Mouse (Mus musculus) olfactory bulb, adult 2 months (tissue): Measurements from ENCODE around the gene Henmt1. TPM values are rescaled to one million over a fixed set of nuclear protein-coding genes. Genes with fewer than 3 reads are reported as not detected.

ENCODE experiments used
- H3K27ac ChIP-seq: fragments of 200-500 bp; 2 replicates; pipeline ENCODE4 v1.5.1; 2012; ENCODE audit warnings: low read depth, low read length; ENCODE audit not compliant: insufficient read depth
- H3K4me1 ChIP-seq: fragments of 200-500 bp; 2 replicates; pipeline ENCODE4 v1.6.1; 2012; ENCODE audit warnings: low read length; ENCODE audit not compliant: control insufficient read depth, insufficient read depth
- H3K4me3 ChIP-seq: fragments of 200-500 bp; 2 replicates; pipeline ENCODE4 v1.5.1; 2012; ENCODE audit warnings: mild to moderate bottlenecking, low read depth, low read length, moderate library complexity; ENCODE audit not compliant: insufficient read depth
- CTCF ChIP-seq: fragments of 200-500 bp; IDR thresholded peaks from 2 replicates; pipeline ENCODE4 v1.5.1; 2012; ENCODE audit warnings: low read depth, mild to moderate bottlenecking, low read length, moderate library complexity; ENCODE audit not compliant: insufficient read depth
- POLR2A ChIP-seq: fragments of 200-500 bp; IDR thresholded peaks from 2 replicates; pipeline ENCODE4 v1.6.1; 2012; ENCODE audit warnings: mild to moderate bottlenecking, low read depth, low read length, moderate library complexity; ENCODE audit not compliant: insufficient read depth
- WGBS: fragments of 180-500 bp; shearing (Covaris S2); methylation state at CpG from one replicate; pipeline ENCODE4 v1.1.7; 2018; 5-methylcytosine and 5-hydroxymethylcytosine counted together
- polyA plus RNA-seq: library from polyadenylated mRNA; stranded (reverse); fragments of >200 nt; gene quantifications from 2 replicates; pipeline ENCODE4 v1.2.4, GENCODE M21; 2012; ENCODE audit warnings: low replicate concordance; ENCODE audit not compliant: missing spikeins, insufficient read depth, insufficient read length

Gene Henmt1
- polyA plus RNA-seq, 1 experiment: not detected

DNA sequence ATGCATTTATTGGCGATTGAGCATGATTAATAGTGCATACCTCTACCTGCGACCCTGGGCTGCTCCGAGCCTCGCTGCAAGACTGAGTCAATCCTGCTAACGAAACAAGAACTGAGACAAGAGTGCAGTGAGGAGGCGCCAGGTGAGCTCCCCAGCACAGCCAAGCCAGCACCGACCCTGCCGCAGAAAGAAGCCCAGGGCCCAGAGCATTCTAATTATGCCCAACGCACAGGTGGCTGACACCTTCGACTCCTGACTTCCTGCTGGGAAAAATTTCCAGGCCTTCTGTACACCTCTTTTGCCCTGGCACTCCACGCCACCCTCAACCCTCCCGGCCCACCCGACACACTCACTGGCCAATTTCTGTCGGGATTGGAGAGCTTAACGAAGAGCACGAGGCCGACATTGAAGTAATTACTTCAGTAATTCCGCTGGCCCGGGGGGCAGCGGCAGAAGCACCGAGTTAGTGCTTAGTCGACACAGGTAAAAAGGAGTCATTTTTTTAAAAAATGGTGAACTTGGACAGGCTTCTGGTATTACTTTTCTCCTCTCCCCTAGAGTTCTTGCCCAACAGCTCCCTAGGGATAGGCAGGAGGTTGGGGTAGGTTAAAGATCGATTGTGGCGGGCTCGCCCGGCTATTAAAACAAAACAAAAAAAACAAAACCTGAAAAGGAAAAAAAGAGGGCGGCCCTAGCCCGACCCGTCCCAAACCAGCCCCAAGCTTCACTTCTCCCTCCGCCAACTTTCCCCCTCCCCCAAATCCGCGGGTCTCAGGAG, 29.2 kb upstream of the Henmt1 start:
- TF ChIP-seq CTCF: no peak
- TF ChIP-seq POLR2A: no peak
- under 1% methylated on average over 32 of the region's 32 CpGs for WGBS
- H3K27ac ChIP-seq: peak overlapping the region; percentile 92; the same call in 1 of the 2 replicates

DNA sequence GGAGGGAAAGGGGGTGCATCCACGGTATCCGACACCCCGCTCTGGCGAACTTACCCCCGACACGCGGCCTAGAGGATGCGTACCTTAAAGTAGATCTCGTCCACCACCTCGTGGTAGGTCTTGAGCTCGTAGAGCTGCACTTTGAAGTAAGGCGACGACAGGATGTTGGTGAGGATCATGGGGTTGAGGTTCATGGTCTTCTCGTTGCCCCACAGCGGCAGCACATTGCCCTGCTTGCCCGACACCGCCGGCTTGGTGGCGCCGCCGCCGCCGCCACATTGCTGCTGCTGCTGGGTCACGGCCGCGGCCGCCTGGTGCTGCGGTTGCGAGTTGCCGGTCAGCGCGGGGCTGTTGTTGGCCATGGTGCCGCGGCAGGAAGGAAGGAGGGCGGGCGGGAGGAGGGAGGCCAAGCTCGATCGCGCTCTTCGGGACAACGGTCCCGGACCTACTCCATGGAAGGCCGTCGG, 28.6 kb upstream of the Henmt1 start:
- WGBS: under 1% methylated on average over 43 of the region's 44 CpGs
- Histone ChIP-seq H3K4me1 (peaks cover 3% of the 10 kb centered on the region; the same call in 1 of the 2 replicates), H3K27ac (peak overlapping the region; percentile 92), H3K4me3 (peak overlapping the region; percentile 90)
- TF ChIP-seq CTCF (no peak), POLR2A (no peak)

More for the DNA sequence above, 29.2 kb upstream of the Henmt1 start:
- Histone ChIP-seq H3K4me3 (peak overlapping the region; percentile 90), H3K4me1 (peaks cover 3% of the 10 kb centered on the region; the same call in 1 of the 2 replicates)

DNA sequence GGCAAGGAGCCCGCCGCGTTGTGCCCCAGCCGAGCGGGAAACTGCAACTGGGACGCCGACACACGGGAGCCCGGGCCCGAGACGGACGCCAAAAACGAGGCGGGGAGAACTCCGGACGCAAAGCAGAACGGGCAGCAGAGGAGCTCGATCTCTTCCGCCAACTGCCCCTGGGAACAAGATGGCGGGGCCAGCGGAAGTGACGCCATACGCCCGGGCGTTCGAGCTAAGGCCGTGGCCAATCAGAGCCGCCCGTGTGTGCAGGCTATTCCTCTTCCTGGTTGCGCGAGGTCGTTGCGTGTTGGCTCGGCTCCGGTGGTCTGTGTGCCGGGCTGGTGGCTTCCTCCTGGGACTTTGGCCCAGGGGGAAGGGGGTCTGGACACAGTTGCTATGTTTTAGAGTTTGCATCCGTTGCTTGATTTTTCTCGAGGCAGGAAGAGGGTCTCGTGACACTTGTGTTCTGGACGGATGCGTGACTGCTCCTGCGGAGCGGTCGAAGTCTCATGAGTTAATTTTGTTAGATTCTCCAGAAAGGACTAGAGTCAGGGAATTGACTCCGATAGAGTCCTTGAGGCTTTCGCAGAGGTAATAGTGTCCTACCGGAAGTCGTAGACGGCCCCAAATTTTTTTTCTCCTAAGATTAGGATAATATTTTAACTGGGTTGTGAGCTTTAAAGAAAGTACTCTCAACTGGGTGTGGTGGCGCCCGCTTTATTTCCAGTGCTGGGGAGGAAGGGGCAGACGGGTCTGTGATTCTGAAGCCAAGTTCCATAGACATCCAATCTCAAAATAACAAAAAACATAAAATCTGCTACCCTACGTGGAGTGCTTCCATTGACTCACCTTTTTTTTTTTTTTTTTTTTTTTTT, 27.9 kb upstream of the Henmt1 start, which contains the start of gene Prpf38b:
Gene Prpf38b, minus strand, starts transcription at position 180 of the 866 bp plus-strand sequence.
- peaks cover 3% of the 10 kb centered on the region; the same call in 1 of the 2 replicates for H3K4me1 ChIP-seq
- WGBS: under 1% methylated on average over 53 of the region's 53 CpGs
- TF ChIP-seq POLR2A: peak; percentile 87
- TF ChIP-seq CTCF: no peak

DNA sequence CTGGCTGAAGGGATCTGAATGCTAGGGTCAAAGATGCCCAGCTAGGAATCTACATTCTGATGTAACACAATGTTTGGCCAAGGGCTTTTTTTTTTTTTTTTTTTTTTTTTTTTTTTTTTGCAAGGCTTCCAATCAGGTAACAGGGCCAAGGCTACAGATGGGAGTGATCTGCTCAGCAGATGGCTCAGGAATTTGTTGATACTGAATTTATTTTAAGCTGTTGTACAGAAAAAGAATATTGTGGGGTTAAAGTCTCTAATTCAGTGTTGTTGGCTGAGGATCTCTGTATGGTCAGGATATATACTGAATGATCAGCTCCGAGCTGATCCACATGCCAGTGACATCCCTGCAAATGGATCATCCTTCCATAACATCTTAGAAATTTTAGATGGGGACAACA, 23.7 kb upstream of the Henmt1 start:
- no peaks in the 10 kb centered on the region for H3K4me1 ChIP-seq
- WGBS: 87% methylated on average over 1 of the region's 1 CpGs
- H3K4me3 ChIP-seq: no peak overlapping the region
- no peak overlapping the region for H3K27ac ChIP-seq
- TF ChIP-seq POLR2A (no peak), CTCF (no peak)

More for the DNA sequence above, 27.9 kb upstream of the Henmt1 start, which contains the start of gene Prpf38b:
- H3K27ac ChIP-seq: peak within 1 kb of the TSS; percentile 92
- peak within 1 kb of the TSS; percentile 90 for H3K4me3 ChIP-seq

DNA sequence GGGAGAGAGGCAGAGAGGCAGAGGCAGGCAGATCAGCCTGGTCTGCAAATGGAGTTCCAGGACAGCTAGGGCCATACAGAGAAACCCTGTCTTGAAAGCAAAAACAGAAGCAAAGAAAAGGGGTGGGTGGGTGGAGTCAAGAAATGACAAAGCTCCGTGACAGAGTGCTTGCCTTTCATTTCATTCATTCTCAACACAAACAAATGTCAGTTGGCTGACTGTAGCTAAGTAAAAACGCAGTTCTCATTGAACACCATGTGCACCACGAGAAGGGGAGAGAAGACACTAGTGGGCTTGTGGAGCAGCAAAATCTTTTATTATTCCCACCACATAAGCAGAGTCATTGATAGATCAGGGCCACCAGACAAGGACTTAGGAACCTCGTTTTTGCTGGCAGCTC, 22.8 kb upstream of the Henmt1 start:
- Histone ChIP-seq H3K27ac (no peak overlapping the region), H3K4me3 (no peak overlapping the region), H3K4me1 (no peaks in the 10 kb centered on the region)
- TF ChIP-seq CTCF: no peak
- no peak for TF ChIP-seq POLR2A
- WGBS: 32% methylated on average over 4 of the region's 4 CpGs

DNA sequence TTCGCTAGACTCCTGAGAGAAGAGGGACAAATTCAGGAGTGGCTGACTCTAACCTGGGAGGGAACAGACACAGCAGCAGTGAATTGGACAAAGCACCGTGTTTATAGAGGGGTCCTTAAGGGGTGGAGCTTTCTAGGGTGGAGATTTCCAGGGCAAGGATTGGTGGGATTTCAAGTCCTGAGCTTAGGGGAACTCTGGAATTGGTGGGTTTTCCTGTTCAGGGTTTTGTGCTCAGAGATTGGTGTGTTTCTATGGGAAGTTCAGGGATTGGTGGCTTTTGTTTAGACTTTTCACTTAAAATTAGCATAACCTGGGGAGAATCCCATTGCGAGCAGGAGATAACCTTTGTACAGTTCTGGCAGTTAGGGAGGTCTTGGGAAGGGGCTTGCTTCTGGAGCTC, 21.7 kb upstream of the Henmt1 start:
- 54% methylated on average over 3 of the region's 3 CpGs for WGBS
- Histone ChIP-seq H3K4me3 (no peak overlapping the region), H3K4me1 (no peaks in the 10 kb centered on the region), H3K27ac (no peak overlapping the region)
- TF ChIP-seq POLR2A (no peak), CTCF (no peak)

DNA sequence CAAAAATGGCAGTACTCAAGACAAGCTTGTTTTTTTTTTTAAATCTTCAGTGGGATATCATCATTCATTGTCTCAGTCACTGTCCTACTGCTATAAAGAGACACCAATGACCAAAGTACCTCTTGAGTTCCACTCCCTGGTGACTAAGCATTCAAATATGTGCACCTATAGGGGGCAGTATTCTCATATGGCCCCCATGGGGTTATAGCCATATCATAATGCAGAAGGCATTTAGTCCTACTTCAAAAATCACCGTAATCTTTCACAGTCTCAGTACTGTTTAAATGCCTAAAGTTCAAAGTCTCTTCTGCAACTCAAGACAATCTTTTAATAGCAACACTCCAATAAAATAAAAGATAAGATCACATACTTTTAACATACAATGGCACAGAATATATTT, 20.8 kb upstream of the Henmt1 start:
- 98% methylated on average over 1 of the region's 1 CpGs for WGBS

DNA sequence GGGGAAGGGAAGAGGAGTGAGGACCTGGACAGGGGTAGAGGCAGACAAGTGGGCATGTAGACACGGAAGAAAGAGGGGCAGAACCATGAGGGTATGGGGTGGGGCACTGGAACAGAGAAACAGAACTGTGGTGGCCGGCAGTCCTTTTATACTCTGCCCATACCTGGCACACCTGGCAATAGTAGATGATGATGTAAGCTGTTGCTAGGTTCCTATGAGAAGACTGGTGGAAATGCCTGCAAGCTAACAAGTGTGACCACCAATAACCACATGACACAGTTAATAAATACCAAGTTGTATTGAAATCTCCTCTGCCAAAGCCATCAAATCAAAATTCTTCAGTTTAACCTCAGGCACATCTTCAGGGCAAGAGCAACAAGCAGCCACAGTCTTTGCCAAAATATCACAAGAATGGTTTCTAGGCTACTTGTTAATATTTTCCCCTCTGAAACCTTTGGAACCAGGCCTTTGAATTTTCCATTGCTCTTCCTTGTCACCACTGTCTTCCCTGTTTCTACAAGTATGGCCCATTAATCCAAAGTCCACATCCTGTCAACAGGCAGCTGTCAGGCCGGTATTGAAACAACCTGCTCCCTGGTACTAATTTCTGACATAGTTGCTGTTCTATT, 19.1 kb upstream of the Henmt1 start:
- WGBS: 87% methylated on average over 3 of the region's 3 CpGs
- TF ChIP-seq POLR2A (no peak), CTCF (no peak)
- Histone ChIP-seq H3K4me3 (no peak overlapping the region), H3K27ac (no peak overlapping the region), H3K4me1 (no peaks in the 10 kb centered on the region)

More for the DNA sequence above, 20.8 kb upstream of the Henmt1 start:
- Histone ChIP-seq H3K27ac (no peak overlapping the region), H3K4me3 (no peak overlapping the region), H3K4me1 (no peaks in the 10 kb centered on the region)
- TF ChIP-seq POLR2A: no peak
- no peak for TF ChIP-seq CTCF
